Mouse (Mus musculus): Measurements from ENCODE around the gene Pml.

- no peak for TF ChIP-seq CTCF (IDR thresholded peaks at IDR 0.05; ENCODE audit: control insufficient read depth, insufficient read depth, insufficient read length)
- TF ChIP-seq USF1 (IDR thresholded peaks at IDR 0.05; ENCODE audit: low read depth), result no peak
- no peak for TF ChIP-seq MAX (IDR thresholded peaks at IDR 0.05)
- TF ChIP-seq MYOG (IDR thresholded peaks at IDR 0.05; ENCODE audit: control insufficient read depth, extremely low read depth, insufficient read length), result no peak
- no peak for TF ChIP-seq MYOD1 (IDR thresholded peaks at IDR 0.05; ENCODE audit: control insufficient read depth, insufficient read length, low read depth)
Measured at GRCm38 (mm10) chr9:58297961-58298477, 48.4 kb upstream of the Pml start.
